Mouse (Mus musculus): ENCODE data around the gene Dusp13. TPM values are rescaled to one million over a fixed set of nuclear protein-coding genes. Genes with fewer than 3 reads are reported as not detected.
A peak's percentile ranks its signal among the peaks of the same experiment; 100 is the strongest.

Gene Dusp13
- polyA plus RNA-seq, 1 experiment from 2014 or later: not detected

- Histone ChIP-seq H3K4me2 (ENCODE audit: low read length) (peak within 1 kb of the TSS; percentile 80), H3K4me1 (replicated peaks; ENCODE audit: insufficient read depth, low read length) (peaks cover 13% of the 10 kb centered on the region), H3K36me3 (ENCODE audit: insufficient read depth, low read length) (no peaks in the 10 kb centered on the region), H3K9me3 (replicated peaks; ENCODE audit: low read length) (no peaks in the 10 kb centered on the region), H3K4me3 (replicated peaks; ENCODE audit: low read depth, low read length) (peak within 1 kb of the TSS; percentile 100), H3K27ac (peak within 1 kb of the TSS; percentile 93), H3K27me3 (ENCODE audit: insufficient read depth, low read length) (no peaks in the 10 kb centered on the region), H3K9ac (ENCODE audit: low read depth, low read length) (peak within 1 kb of the TSS; percentile 93)
- TF ChIP-seq CTCF (IDR thresholded peaks at IDR 0.05; ENCODE audit: low read depth): no peak
- WGBS: 6% methylated on average over 52 of the region's 52 CpGs
- DNase-seq (ENCODE audit: low spot score) (peak; percentile 91), ATAC-seq (replicated peaks; ENCODE audit: low FRiP score, low read depth) (peak; percentile 88)
Measured at GRCm38 (mm10) chr14:21750008-21750880, 737 bp downstream of the Dusp13 start, which contains the start of gene Samd8. Gene Samd8 (plus strand): TSS chr14:21750531.

GRCm38 (mm10) chr14:21748142-21748870, 2.7 kb downstream of the Dusp13 start:
- ATAC-seq (replicated peaks; ENCODE audit: low FRiP score, low read depth): no peak
- Histone ChIP-seq H3K27me3 (ENCODE audit: insufficient read depth, low read length) (no peaks in the 10 kb centered on the region), H3K9ac (ENCODE audit: low read depth, low read length) (no peak overlapping the region), H3K4me3 (replicated peaks; ENCODE audit: low read depth, low read length) (no peak overlapping the region), H3K9me3 (replicated peaks; ENCODE audit: low read length) (no peaks in the 10 kb centered on the region), H3K4me2 (ENCODE audit: low read length) (no peak overlapping the region), H3K27ac (no peak overlapping the region), H3K36me3 (ENCODE audit: insufficient read depth, low read length) (no peaks in the 10 kb centered on the region), H3K4me1 (replicated peaks; ENCODE audit: insufficient read depth, low read length) (peaks cover 13% of the 10 kb centered on the region)
- WGBS: 42% methylated on average over 15 of the region's 15 CpGs
- peak; percentile 73 for TF ChIP-seq CTCF (IDR thresholded peaks at IDR 0.05; ENCODE audit: low read depth)
- peak; percentile 63 for DNase-seq (ENCODE audit: low spot score)

- no peak for TF ChIP-seq CTCF (IDR thresholded peaks at IDR 0.05; ENCODE audit: low read depth)
- H3K36me3 ChIP-seq (ENCODE audit: insufficient read depth, low read length): no peaks in the 10 kb centered on the region
- peaks cover 13% of the 10 kb centered on the region for H3K4me1 ChIP-seq (replicated peaks; ENCODE audit: insufficient read depth, low read length)
- H3K9me3 ChIP-seq (replicated peaks; ENCODE audit: low read length): no peaks in the 10 kb centered on the region
- H3K27ac ChIP-seq: no peak overlapping the region
- WGBS: 71% methylated on average over 14 of the region's 14 CpGs
- H3K4me3 ChIP-seq (replicated peaks; ENCODE audit: low read depth, low read length): no peak overlapping the region
- no peak overlapping the region for H3K9ac ChIP-seq (ENCODE audit: low read depth, low read length)
- ATAC-seq (replicated peaks; ENCODE audit: low FRiP score, low read depth) (no peak), DNase-seq (ENCODE audit: low spot score) (no peak)
- no peaks in the 10 kb centered on the region for H3K27me3 ChIP-seq (ENCODE audit: insufficient read depth, low read length)
- no peak overlapping the region for H3K4me2 ChIP-seq (ENCODE audit: low read length)
Measured at GRCm38 (mm10) chr14:21747436-21748141, 3.4 kb downstream of the Dusp13 start.

GRCm38 (mm10) chr14:21746846-21747245, 4.1 kb downstream of the Dusp13 start:
- H3K27ac ChIP-seq: no peak overlapping the region
- no peaks in the 10 kb centered on the region for H3K27me3 ChIP-seq (ENCODE audit: insufficient read depth, low read length)
- no peak overlapping the region for H3K9ac ChIP-seq (ENCODE audit: low read depth, low read length)
- DNase-seq (ENCODE audit: low spot score) (no peak), ATAC-seq (replicated peaks; ENCODE audit: low FRiP score, low read depth) (no peak)
- no peak overlapping the region for H3K4me2 ChIP-seq (ENCODE audit: low read length)
- H3K36me3 ChIP-seq (ENCODE audit: insufficient read depth, low read length): no peaks in the 10 kb centered on the region
- no peaks in the 10 kb centered on the region for H3K9me3 ChIP-seq (replicated peaks; ENCODE audit: low read length)
- WGBS: 69% methylated on average over 2 of the region's 2 CpGs
- peaks cover 6% of the 10 kb centered on the region; the same call in 1 of the 2 replicates for H3K4me1 ChIP-seq (replicated peaks; ENCODE audit: insufficient read depth, low read length)
- no peak overlapping the region for H3K4me3 ChIP-seq (replicated peaks; ENCODE audit: low read depth, low read length)
- no peak for TF ChIP-seq CTCF (IDR thresholded peaks at IDR 0.05; ENCODE audit: low read depth)

- WGBS: 90% methylated on average over 8 of the region's 8 CpGs
- Histone ChIP-seq H3K4me2 (ENCODE audit: low read length) (no peak overlapping the region), H3K4me3 (replicated peaks; ENCODE audit: low read depth, low read length) (no peak overlapping the region), H3K4me1 (replicated peaks; ENCODE audit: insufficient read depth, low read length) (0 out of 2 replicates have a peak, but pooled peaks cover 4% of the 10 kb centered on the region), H3K27ac (no peak overlapping the region), H3K9me3 (replicated peaks; ENCODE audit: low read length) (no peaks in the 10 kb centered on the region), H3K36me3 (ENCODE audit: insufficient read depth, low read length) (no peaks in the 10 kb centered on the region), H3K9ac (ENCODE audit: low read depth, low read length) (no peak overlapping the region), H3K27me3 (ENCODE audit: insufficient read depth, low read length) (no peaks in the 10 kb centered on the region)
- ATAC-seq (replicated peaks; ENCODE audit: low FRiP score, low read depth): no peak
- no peak for DNase-seq (ENCODE audit: low spot score)
- TF ChIP-seq CTCF (IDR thresholded peaks at IDR 0.05; ENCODE audit: low read depth): no peak
Measured at GRCm38 (mm10) chr14:21746251-21746650, 4.7 kb downstream of the Dusp13 start.

- H3K4me2 ChIP-seq (ENCODE audit: low read length): no peak overlapping the region
- H3K27ac ChIP-seq: no peak overlapping the region
- DNase-seq (ENCODE audit: low spot score) (no peak), ATAC-seq (replicated peaks; ENCODE audit: low FRiP score, low read depth) (no peak)
- H3K36me3 ChIP-seq (ENCODE audit: insufficient read depth, low read length): no peaks in the 10 kb centered on the region
- TF ChIP-seq CTCF (IDR thresholded peaks at IDR 0.05; ENCODE audit: low read depth): no peak
- no peak overlapping the region for H3K9ac ChIP-seq (ENCODE audit: low read depth, low read length)
- no peaks in the 10 kb centered on the region for H3K9me3 ChIP-seq (replicated peaks; ENCODE audit: low read length)
- H3K27me3 ChIP-seq (ENCODE audit: insufficient read depth, low read length): no peaks in the 10 kb centered on the region
- 0 out of 2 replicates have a peak, but pooled peaks cover 4% of the 10 kb centered on the region for H3K4me1 ChIP-seq (replicated peaks; ENCODE audit: insufficient read depth, low read length)
- H3K4me3 ChIP-seq (replicated peaks; ENCODE audit: low read depth, low read length): no peak overlapping the region
- WGBS: 51% methylated on average over 5 of the region's 5 CpGs
Measured at GRCm38 (mm10) chr14:21745149-21745548, 5.8 kb downstream of the Dusp13 start.
